Mouse (Mus musculus): ENCODE measurements at regions not wholly inside any gene's neighbourhood (a gene's known extent, or its start where the extent isn't known, plus 50 kb on each side); places are given as distances from the start of the nearest gene placed in this dataset.

GRCm38 (mm10) chr8:93632896-93633295 is 97.3 kb upstream of the Ces5a start:
- TF ChIP-seq CTCF (IDR thresholded peaks at IDR 0.05; ENCODE audit: insufficient read depth, low read length): no peak
- no peak for TF ChIP-seq POLR2A (IDR thresholded peaks at IDR 0.05; ENCODE audit: borderline replicate concordance, extremely low read depth, low read depth, low read length)
